9 mouse cellular contexts compared by ENCODE assay signal in the genomic region with DNA sequence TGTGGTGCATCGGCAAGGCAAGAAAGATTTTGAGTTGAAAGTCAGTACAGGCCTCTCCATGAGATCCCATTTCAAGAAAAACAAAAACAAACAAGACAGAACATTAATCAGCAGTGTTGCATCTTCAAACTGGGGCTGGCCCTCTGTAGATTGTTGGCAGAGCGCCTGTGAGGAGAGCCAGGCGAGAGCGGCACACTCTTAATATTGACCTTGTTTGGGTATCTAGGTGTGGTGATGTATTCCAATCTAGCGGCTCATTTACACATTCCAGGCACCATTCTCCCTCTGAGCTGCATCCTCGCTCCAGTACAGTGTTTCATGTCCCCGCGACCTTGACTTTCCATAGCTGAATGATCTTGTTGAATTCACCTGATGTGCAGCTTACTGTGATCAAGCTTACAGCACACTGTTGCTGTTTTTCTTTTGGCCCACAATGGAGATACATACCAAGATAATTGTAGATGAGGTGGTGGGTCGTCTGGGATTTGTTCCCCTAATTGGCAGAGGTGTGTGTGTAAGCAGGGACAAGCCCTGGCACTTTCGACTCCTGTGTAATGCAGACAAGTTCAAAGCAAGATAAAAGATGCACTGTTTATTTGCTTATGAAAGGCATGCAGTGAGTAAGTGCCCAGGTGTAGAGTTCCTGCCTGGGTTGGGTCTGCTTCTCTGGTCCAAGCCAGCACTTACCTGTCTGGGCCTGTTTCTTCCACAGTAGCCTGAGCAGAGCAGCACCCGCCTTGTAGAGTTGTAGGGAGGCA. TPM values are rescaled to one million over a fixed set of nuclear protein-coding genes. Genes with fewer than 3 reads are reported as not detected.
DNase-seq lines count a peak whose midpoint lies in the region; ATAC-seq and TF ChIP-seq lines count a peak whose summit lies in the region.
"Had no signal": no experiment of that assay in that cellular context is flagged by ENCODE, and none has a peak within 500 bp of the region (broad histone marks: within the 10 kb centered on the region; RNA-seq: fewer than 3 reads in every experiment).

No protein-coding gene starts in this region.

- no peak for ATAC-seq in lung, embryonic 16.5 days (ENCODE audit: low read depth)
- no peak for ATAC-seq in stomach, embryonic 14.5 days (ENCODE audit: insufficient number of reproducible peaks, insufficient read depth, low FRiP score, low read depth)
- ATAC-seq in inflammation-experienced regulatory T-cells, adult 6 months = no peak
- no peak for ATAC-seq in midbrain, postnatal 0 days (ENCODE audit: low FRiP score)
- ATAC-seq: lung, postnatal 0 days had no signal

- DNase-seq in adrenal gland, postnatal 14 days = peak; percentile 44
- no peak for DNase-seq in adrenal gland, postnatal 25 days
- no peak for DNase-seq in lung, adult 18-20 months
- peak; percentile 62 for DNase-seq in kidney, adult 2 months
- no peak for DNase-seq in midbrain, postnatal 0 days (ENCODE audit: low spot score)

- H3K36me3 ChIP-seq in lung, embryonic 16.5 days (ENCODE audit: control insufficient read depth, insufficient read depth, low read length) = peaks cover 2% of the 10 kb centered on the region; the same call in 1 of the 2 replicates
- H3K36me3 ChIP-seq in kidney, adult 2 months (ENCODE audit: control insufficient read depth, insufficient read depth, low read length) = no peaks in the 10 kb centered on the region
- H3K36me3 ChIP-seq in stomach, embryonic 14.5 days (ENCODE audit: control insufficient read depth, insufficient read depth, low read length) = peaks cover 11% of the 10 kb centered on the region
- H3K36me3 ChIP-seq in midbrain, postnatal 0 days (ENCODE audit: insufficient read depth, low read length) = peaks cover 11% of the 10 kb centered on the region

- H3K9ac ChIP-seq in lung, embryonic 16.5 days (ENCODE audit: low read length) = no peak overlapping the region
- no peak overlapping the region for H3K9ac ChIP-seq in stomach, embryonic 14.5 days (replicated peaks; ENCODE audit: low read depth, low read length)
- H3K9ac ChIP-seq in midbrain, postnatal 0 days (replicated peaks; ENCODE audit: low read length, poor library complexity, severe bottlenecking) = no peak overlapping the region

- no peak overlapping the region for H3K4me3 ChIP-seq in lung, embryonic 16.5 days (ENCODE audit: low read length)
- H3K4me3 ChIP-seq in kidney, adult 2 months (ENCODE audit: insufficient read depth, low read depth, low read length) = no peak overlapping the region
- H3K4me3 ChIP-seq in stomach, embryonic 14.5 days (ENCODE audit: low read depth, low read length) = no peak overlapping the region
- H3K4me3 ChIP-seq in midbrain, postnatal 0 days (ENCODE audit: low read depth, low read length) = no peak overlapping the region

- H3K27ac ChIP-seq in lung, embryonic 16.5 days (ENCODE audit: low read length) = peak overlapping the region; percentile 57; the same call in 1 of the 2 replicates
- H3K27ac ChIP-seq in kidney, adult 2 months (ENCODE audit: insufficient read depth, low read depth, low read length) = peak overlapping the region; percentile 41
- peak overlapping the region; percentile 95 for H3K27ac ChIP-seq in stomach, embryonic 14.5 days (ENCODE audit: low read length)
- no peak overlapping the region for H3K27ac ChIP-seq in midbrain, postnatal 0 days (ENCODE audit: low read depth, low read length)

- 66% methylated on average over 11 of the region's 11 CpGs for WGBS in lung, embryonic 16.5 days
- WGBS in kidney, adult 2 months = 32% methylated on average over 11 of the region's 11 CpGs
- WGBS in stomach, embryonic 14.5 days = 65% methylated on average over 11 of the region's 11 CpGs
- 85% methylated on average over 11 of the region's 11 CpGs for WGBS in midbrain, postnatal 0 days

- H3K4me2 ChIP-seq in lung, embryonic 16.5 days (ENCODE audit: low read depth, low read length) = no peak overlapping the region
- H3K4me2 ChIP-seq in stomach, embryonic 14.5 days (replicated peaks; ENCODE audit: low read depth, low read length) = no peak overlapping the region
- no peak overlapping the region for H3K4me2 ChIP-seq in midbrain, postnatal 0 days (ENCODE audit: low read depth, low read length, poor library complexity, severe bottlenecking)

- no peaks in the 10 kb centered on the region for H3K9me3 ChIP-seq in lung, embryonic 16.5 days (ENCODE audit: control insufficient read depth, low read length)
- H3K9me3 ChIP-seq in stomach, embryonic 14.5 days (ENCODE audit: control insufficient read depth, low read depth, low read length) = no peaks in the 10 kb centered on the region
- H3K9me3 ChIP-seq in midbrain, postnatal 0 days (ENCODE audit: low read length) = no peaks in the 10 kb centered on the region

- peaks cover 24% of the 10 kb centered on the region for H3K4me1 ChIP-seq in lung, embryonic 16.5 days (replicated peaks; ENCODE audit: control insufficient read depth, insufficient read depth, low read length)
- peaks cover 38% of the 10 kb centered on the region for H3K4me1 ChIP-seq in kidney, adult 2 months (ENCODE audit: control insufficient read depth, insufficient read depth, low read length)
- peaks cover 24% of the 10 kb centered on the region for H3K4me1 ChIP-seq in stomach, embryonic 14.5 days (ENCODE audit: control insufficient read depth, insufficient read depth, low read length)
- H3K4me1 ChIP-seq in midbrain, postnatal 0 days (ENCODE audit: insufficient read depth, low read length) = no peaks in the 10 kb centered on the region

- no peak for TF ChIP-seq POLR2A in kidney, adult 2 months (IDR thresholded peaks at IDR 0.05; ENCODE audit: low read depth, low read length)

- no peak for TF ChIP-seq CTCF in kidney, adult 2 months (conservative IDR thresholded peaks at IDR 0.05; ENCODE audit: insufficient read depth, insufficient read length, low read depth, low read length)
- TF ChIP-seq CTCF in midbrain, postnatal 0 days (IDR thresholded peaks at IDR 0.05) = no peak

- no peaks in the 10 kb centered on the region for H3K27me3 ChIP-seq in lung, embryonic 16.5 days (ENCODE audit: control insufficient read depth, insufficient read depth, low read depth, low read length)
- no peaks in the 10 kb centered on the region for H3K27me3 ChIP-seq in kidney, adult 2 months (replicated peaks; ENCODE audit: control insufficient read depth, insufficient read depth, low read length)
- H3K27me3 ChIP-seq in stomach, embryonic 14.5 days (ENCODE audit: control insufficient read depth, insufficient read depth, low read length) = no peaks in the 10 kb centered on the region
- no peaks in the 10 kb centered on the region for H3K27me3 ChIP-seq in midbrain, postnatal 0 days (ENCODE audit: insufficient read depth, low read length)

RNA-seq across cellular contexts. Expression of a gene that starts 11.4 kb away (rescaled TPM):
- 46.8 and 48.1 TPM in 2 replicates for total RNA-seq in adrenal gland, postnatal 14 days (2021)
- total RNA-seq in adrenal gland, postnatal 25 days (2021) = 54.1 and 63.6 TPM in 2 replicates
- 32.2 and 34.3 TPM in 2 replicates for polyA plus RNA-seq in lung, embryonic 16.5 days (2015; fragmentation: Nextera tagmentation; extraction: Ambion mirVana)
- polyA plus RNA-seq in kidney, adult 2 months (2012; rRNA removed) = 22.2 and 22.8 TPM in 2 replicates
- polyA plus RNA-seq in stomach, embryonic 14.5 days (2014; fragmentation: Nextera tagmentation; extraction: Ambion mirVana) = 33.5 and 39.8 TPM in 2 replicates
- 10 to 100 TPM; 49.2 to 57.0 (median 50.5) TPM for polyA plus RNA-seq in inflammation-experienced regulatory T-cells, adult 6 months (2017; shearing (Covaris generic))
- total RNA-seq in midbrain, postnatal 0 days (2014; rRNA removed) = 46.7 and 47.3 TPM in 2 replicates
- polyA plus RNA-seq in midbrain, postnatal 0 days (2015; fragmentation: Nextera tagmentation; extraction: Ambion mirVana) = 30.9 and 31.6 TPM in 2 replicates

RNA-seq across cellular contexts. Expression of a gene that starts 21.7 kb away (rescaled TPM):
- 53.0 and 66.5 TPM in 2 replicates for total RNA-seq in adrenal gland, postnatal 14 days (2021)
- 50.9 and 66.0 TPM in 2 replicates for total RNA-seq in adrenal gland, postnatal 25 days (2021)
- 15.6 and 18.1 TPM in 2 replicates for polyA plus RNA-seq in lung, embryonic 16.5 days (2015; fragmentation: Nextera tagmentation; extraction: Ambion mirVana)
- polyA plus RNA-seq in kidney, adult 2 months (2012; rRNA removed) = 21.1 and 23.9 TPM in 2 replicates
- polyA plus RNA-seq in stomach, embryonic 14.5 days (2014; fragmentation: Nextera tagmentation; extraction: Ambion mirVana) = 36.5 and 39.2 TPM in 2 replicates
- 100 to 1,000 TPM in 2 of 3 experiments, 10 to 100 TPM in 1; 86.1 to 123 (median 103) TPM for polyA plus RNA-seq in inflammation-experienced regulatory T-cells, adult 6 months (2017; shearing (Covaris generic))
- total RNA-seq in midbrain, postnatal 0 days (2014; rRNA removed) = 22.1 and 23.6 TPM in 2 replicates
- polyA plus RNA-seq in midbrain, postnatal 0 days (2015; fragmentation: Nextera tagmentation; extraction: Ambion mirVana) = 25.2 and 30.7 TPM in 2 replicates

Comparison
In these comparisons a context has a peak if more than half of its experiments do, and no peak if none do; other contexts are left out.
1. DNase-seq: peak in adrenal gland, postnatal 14 days (single experiment) and kidney, adult 2 months (single experiment); none in adrenal gland, postnatal 25 days (single experiment), lung, adult 18-20 months (0 of 2) and midbrain, postnatal 0 days (single experiment).